Mouse (Mus musculus): ENCODE results near the gene Nova1.

Gene Nova1

GRCm38 (mm10) chr12:46676341-46676740, 142.4 kb downstream of the Nova1 start:
- in situ Hi-C loops (cut with MboI, MseI): no loop called here

- in situ Hi-C loops (cut with MboI, MseI): no loop called here
Observed at GRCm38 (mm10) chr12:46666706-46667105, 152.0 kb downstream of the Nova1 start.

- in situ Hi-C loops (cut with MboI, MseI): loop anchor here (10.0 kb wide), 1 partner anchor 1051 kb away; no protein-coding TSS in a partner anchor
Observed at GRCm38 (mm10) chr12:46646139-46646611, 172.6 kb downstream of the Nova1 start.

- in situ Hi-C loops (cut with MboI, MseI): loop anchor here (10.0 kb wide), 1 partner anchor 1051 kb away; no protein-coding TSS in a partner anchor
Observed at GRCm38 (mm10) chr12:46645365-46645962, 173.3 kb downstream of the Nova1 start.

All from T-helper 2 cell (primary cell).